Mouse (Mus musculus) intestine, embryonic 14.5 days (tissue): ENCODE results near the gene Ctrc. TPM values are rescaled to one million over a fixed set of nuclear protein-coding genes. Genes with fewer than 3 reads are reported as not detected.
"Not testable (repeated sequence)": the region's sequence is repeated elsewhere in the genome, so short reads cannot be mapped to it uniquely, and the experiment has no call there.

ENCODE experiments used
- ATAC-seq: fragments of 200-750 bp; cut with Nextera tagmentation; replicated peaks from 2 replicates; pipeline ENCODE4 v1.8.0; 2017; ENCODE audit warnings: low read depth, moderate number of reproducible peaks, moderate TSS enrichment, moderate library complexity; ENCODE audit not compliant: low FRiP score, low TSS enrichment
- DNase-seq: peaks from one replicate; pipeline ENCODE4 v3.0.0-alpha.2; 2018; ENCODE audit warnings: low spot score
- H3K27ac ChIP-seq: fragments of 300-500 bp; sonication (generic); 2 replicates; pipeline ENCODE4 v1.5.1; 2014; ENCODE audit warnings: low read depth, mild to moderate bottlenecking, control low read depth
- H3K27me3 ChIP-seq: fragments of 300-500 bp; sonication (generic); replicated peaks from 2 replicates; pipeline ENCODE4 v1.6.1; 2014; ENCODE audit warnings: low read length, control low read depth; ENCODE audit not compliant: control insufficient read depth, insufficient read depth
- H3K36me3 ChIP-seq: fragments of 300-500 bp; sonication (generic); 2 replicates; pipeline ENCODE4 v1.6.1; 2014; ENCODE audit warnings: low read length, control low read depth; ENCODE audit not compliant: control insufficient read depth, insufficient read depth
- H3K4me1 ChIP-seq: fragments of 300-500 bp; sonication (generic); replicated peaks from 2 replicates; pipeline ENCODE4 v1.6.1; 2014; ENCODE audit warnings: low read length, control low read depth, mixed read lengths; ENCODE audit not compliant: control insufficient read depth, insufficient read depth
- H3K4me2 ChIP-seq: fragments of 300-500 bp; sonication (generic); 2 replicates; pipeline ENCODE4 v1.6.1; 2014; ENCODE audit warnings: low read length
- H3K4me3 ChIP-seq: fragments of 300-500 bp; sonication (generic); 2 replicates; pipeline ENCODE4 v1.5.1; 2014; ENCODE audit warnings: low read depth, low read length, control low read depth, mixed read lengths
- H3K9ac ChIP-seq: fragments of 300-500 bp; sonication (generic); 2 replicates; pipeline ENCODE4 v1.6.1; 2014; ENCODE audit warnings: mild to moderate bottlenecking, low read length
- H3K9me3 ChIP-seq: fragments of 300-500 bp; sonication (generic); 2 replicates; pipeline ENCODE4 v1.6.1; 2016; ENCODE audit warnings: low read length, control low read depth; ENCODE audit not compliant: control insufficient read depth
- WGBS: fragments of 180-500 bp; shearing (Covaris S2); extraction: QIAGEN DNeasy Blood & Tissue Kit; methylation state at CpG from one replicate; pipeline ENCODE4 v1.1.7; 2014; 5-methylcytosine and 5-hydroxymethylcytosine counted together
- polyA plus RNA-seq: library from polyadenylated mRNA; unstranded; fragments of >200 nt; fragmentation: Nextera tagmentation; extraction: Ambion mirVana; gene quantifications from 2 replicates; pipeline ENCODE4 v1.2.1, GENCODE M21; 2014

The Ctrc gene
- polyA plus RNA-seq, 1 experiment from 2014 or later = not detected

GRCm38 (mm10) chr4:141784835-141785234 is 61.3 kb downstream of the Ctrc start:
- Histone ChIP-seq H3K9ac (no peak overlapping the region), H3K27ac (no peak overlapping the region), H3K36me3 (peaks cover 64% of the 10 kb centered on the region), H3K27me3 (no peaks in the 10 kb centered on the region), H3K4me1 (peaks cover 6% of the 10 kb centered on the region; the same call in 1 of the 2 replicates), H3K4me3 (no peak overlapping the region), H3K9me3 (no peaks in the 10 kb centered on the region), H3K4me2 (no peak overlapping the region)
- no peak for DNase-seq
- WGBS = 79% methylated on average over 5 of the region's 5 CpGs
- no peak for ATAC-seq

GRCm38 (mm10) chr4:141781201-141781985 is 64.8 kb downstream of the Ctrc start:
- WGBS = 97% methylated on average over 8 of the region's 8 CpGs
- no peak overlapping the region for H3K4me3 ChIP-seq
- H3K9me3 ChIP-seq = no peaks in the 10 kb centered on the region
- H3K9ac ChIP-seq = no peak overlapping the region
- no peak for DNase-seq
- H3K4me2 ChIP-seq = no peak overlapping the region
- H3K27ac ChIP-seq = no peak overlapping the region
- H3K36me3 ChIP-seq = peaks cover 73% of the 10 kb centered on the region
- ATAC-seq = no peak
- no peaks in the 10 kb centered on the region for H3K4me1 ChIP-seq
- no peaks in the 10 kb centered on the region for H3K27me3 ChIP-seq

GRCm38 (mm10) chr4:141779828-141780227 is 66.3 kb downstream of the Ctrc start:
- 88% methylated on average over 8 of the region's 8 CpGs for WGBS
- Histone ChIP-seq H3K27me3 (no peaks in the 10 kb centered on the region), H3K4me2 (no peak overlapping the region), H3K36me3 (peaks cover 83% of the 10 kb centered on the region), H3K9ac (no peak overlapping the region), H3K9me3 (no peaks in the 10 kb centered on the region), H3K4me3 (no peak overlapping the region), H3K27ac (no peak overlapping the region), H3K4me1 (no peaks in the 10 kb centered on the region)
- ATAC-seq (no peak), DNase-seq (no peak)

GRCm38 (mm10) chr4:141773019-141773418 is 73.1 kb downstream of the Ctrc start:
- DNase-seq, H3K4me1 ChIP-seq, H3K4me3 ChIP-seq, H3K9me3 ChIP-seq, H3K27me3 ChIP-seq, H3K4me2 ChIP-seq, H3K27ac ChIP-seq, H3K9ac ChIP-seq, ATAC-seq: not testable (repeated sequence)
- 82% methylated on average over 4 of the region's 4 CpGs for WGBS
- H3K36me3 ChIP-seq = peaks cover 94% of the 10 kb centered on the region

- ATAC-seq (no peak), DNase-seq (no peak)
- no peak overlapping the region for H3K9ac ChIP-seq
- no peaks in the 10 kb centered on the region for H3K27me3 ChIP-seq
- no peak overlapping the region for H3K4me2 ChIP-seq
- WGBS = 93% methylated on average over 8 of the region's 8 CpGs
- peaks cover 96% of the 10 kb centered on the region for H3K36me3 ChIP-seq
- H3K4me1 ChIP-seq = peaks cover 11% of the 10 kb centered on the region
- H3K9me3 ChIP-seq = no peaks in the 10 kb centered on the region
- H3K27ac ChIP-seq = no peak overlapping the region
- H3K4me3 ChIP-seq = no peak overlapping the region
Observed at GRCm38 (mm10) chr4:141771823-141772222, 74.3 kb downstream of the Ctrc start.

GRCm38 (mm10) chr4:141769501-141770160 is 76.5 kb downstream of the Ctrc start:
- no peak for DNase-seq
- Histone ChIP-seq H3K27ac (no peak overlapping the region), H3K9me3 (no peaks in the 10 kb centered on the region), H3K4me2 (no peak overlapping the region), H3K4me3 (no peak overlapping the region), H3K9ac (no peak overlapping the region), H3K4me1 (peaks cover 13% of the 10 kb centered on the region), H3K36me3 (peaks cover 81% of the 10 kb centered on the region), H3K27me3 (no peaks in the 10 kb centered on the region)
- ATAC-seq = no peak
- WGBS = 87% methylated on average over 8 of the region's 8 CpGs

GRCm38 (mm10) chr4:141767353-141768036 is 78.7 kb downstream of the Ctrc start:
- ATAC-seq (0 out of 2 replicates have a peak, but pooled peaks have one; percentile 41), DNase-seq (no peak)
- peak overlapping the region; percentile 85 for H3K27ac ChIP-seq
- WGBS = 66% methylated on average over 19 of the region's 19 CpGs
- no peak overlapping the region for H3K9ac ChIP-seq
- H3K4me3 ChIP-seq = no peak overlapping the region
- H3K36me3 ChIP-seq = peaks cover 80% of the 10 kb centered on the region
- no peaks in the 10 kb centered on the region for H3K9me3 ChIP-seq
- H3K4me2 ChIP-seq = peak overlapping the region; percentile 4; the same call in 1 of the 2 replicates
- H3K27me3 ChIP-seq = no peaks in the 10 kb centered on the region
- H3K4me1 ChIP-seq = peaks cover 13% of the 10 kb centered on the region

- Histone ChIP-seq H3K27ac (peak overlapping the region; percentile 85), H3K4me3 (no peak overlapping the region), H3K4me2 (peak overlapping the region; percentile 4; the same call in 1 of the 2 replicates), H3K9me3 (no peaks in the 10 kb centered on the region), H3K9ac (no peak overlapping the region), H3K27me3 (no peaks in the 10 kb centered on the region), H3K36me3 (peaks cover 81% of the 10 kb centered on the region), H3K4me1 (peaks cover 13% of the 10 kb centered on the region)
- ATAC-seq (peak; percentile 70), DNase-seq (peak; percentile 74)
- 39% methylated on average over 19 of the region's 19 CpGs for WGBS
Observed at GRCm38 (mm10) chr4:141766668-141767352, 79.3 kb downstream of the Ctrc start.
